Mouse (Mus musculus): ENCODE measurements around the gene Igfn1. TPM values are rescaled to one million over a fixed set of nuclear protein-coding genes. Genes with fewer than 3 reads are reported as not detected.
A peak's percentile ranks its signal among the peaks of the same experiment; 100 is the strongest.

Gene Igfn1
- polyA plus RNA-seq, 1 experiment from 2014 or later: 0.17 TPM

GRCm38 (mm10) chr1:135972576-135972975 is 33.6 kb downstream of the Igfn1 start:
- ATAC-seq (ENCODE audit: low FRiP score, low TSS enrichment): no peak
- H3K9me3 ChIP-seq (ENCODE audit: low read length): no peaks in the 10 kb centered on the region
- no peak overlapping the region for H3K4me2 ChIP-seq (replicated peaks; ENCODE audit: low read depth, low read length)
- no peak overlapping the region for H3K27ac ChIP-seq (ENCODE audit: low read length)
- no peak overlapping the region for H3K9ac ChIP-seq (replicated peaks; ENCODE audit: low read length)
- H3K4me3 ChIP-seq (ENCODE audit: low read length): no peak overlapping the region
- H3K27me3 ChIP-seq (ENCODE audit: insufficient read depth, low read length): no peaks in the 10 kb centered on the region
- WGBS: 78% methylated on average over 3 of the region's 3 CpGs
- H3K4me1 ChIP-seq (ENCODE audit: insufficient read depth, low read length): no peaks in the 10 kb centered on the region
- no peaks in the 10 kb centered on the region for H3K36me3 ChIP-seq (ENCODE audit: insufficient read depth, low read length)

GRCm38 (mm10) chr1:135970486-135970885 is 35.7 kb downstream of the Igfn1 start:
- no peaks in the 10 kb centered on the region for H3K36me3 ChIP-seq (ENCODE audit: insufficient read depth, low read length)
- no peaks in the 10 kb centered on the region for H3K27me3 ChIP-seq (ENCODE audit: insufficient read depth, low read length)
- H3K4me2 ChIP-seq (replicated peaks; ENCODE audit: low read depth, low read length): no peak overlapping the region
- H3K9me3 ChIP-seq (ENCODE audit: low read length): no peaks in the 10 kb centered on the region
- H3K27ac ChIP-seq (ENCODE audit: low read length): no peak overlapping the region
- H3K4me3 ChIP-seq (ENCODE audit: low read length): no peak overlapping the region
- 48% methylated on average over 2 of the region's 2 CpGs for WGBS
- H3K4me1 ChIP-seq (ENCODE audit: insufficient read depth, low read length): no peaks in the 10 kb centered on the region
- no peak for ATAC-seq (ENCODE audit: low FRiP score, low TSS enrichment)
- H3K9ac ChIP-seq (replicated peaks; ENCODE audit: low read length): no peak overlapping the region

- WGBS: 67% methylated on average over 4 of the region's 4 CpGs
- H3K9ac ChIP-seq (replicated peaks; ENCODE audit: low read length): no peak overlapping the region
- no peak overlapping the region for H3K4me3 ChIP-seq (ENCODE audit: low read length)
- no peaks in the 10 kb centered on the region for H3K27me3 ChIP-seq (ENCODE audit: insufficient read depth, low read length)
- no peak overlapping the region for H3K4me2 ChIP-seq (replicated peaks; ENCODE audit: low read depth, low read length)
- no peaks in the 10 kb centered on the region for H3K9me3 ChIP-seq (ENCODE audit: low read length)
- no peak for ATAC-seq (ENCODE audit: low FRiP score, low TSS enrichment)
- no peak overlapping the region for H3K27ac ChIP-seq (ENCODE audit: low read length)
- no peaks in the 10 kb centered on the region for H3K36me3 ChIP-seq (ENCODE audit: insufficient read depth, low read length)
- H3K4me1 ChIP-seq (ENCODE audit: insufficient read depth, low read length): no peaks in the 10 kb centered on the region
These were observed 38.4 kb downstream of the Igfn1 start for GRCm38 (mm10) chr1:135967739-135968138.

- ATAC-seq (ENCODE audit: low FRiP score, low TSS enrichment): peak; percentile 58; the same call in 1 of the 2 replicates
- Histone ChIP-seq H3K4me1 (ENCODE audit: insufficient read depth, low read length) (no peaks in the 10 kb centered on the region), H3K9me3 (ENCODE audit: low read length) (no peaks in the 10 kb centered on the region), H3K27me3 (ENCODE audit: insufficient read depth, low read length) (no peaks in the 10 kb centered on the region), H3K36me3 (ENCODE audit: insufficient read depth, low read length) (no peaks in the 10 kb centered on the region), H3K4me3 (ENCODE audit: low read length) (no peak overlapping the region), H3K9ac (replicated peaks; ENCODE audit: low read length) (no peak overlapping the region), H3K27ac (ENCODE audit: low read length) (no peak overlapping the region), H3K4me2 (replicated peaks; ENCODE audit: low read depth, low read length) (no peak overlapping the region)
- 38% methylated on average over 11 of the region's 11 CpGs for WGBS
These were observed 41.6 kb downstream of the Igfn1 start for GRCm38 (mm10) chr1:135964561-135964960.

- no peaks in the 10 kb centered on the region for H3K36me3 ChIP-seq (ENCODE audit: insufficient read depth, low read length)
- WGBS: 53% methylated on average over 5 of the region's 5 CpGs
- no peak overlapping the region for H3K27ac ChIP-seq (ENCODE audit: low read length)
- H3K9me3 ChIP-seq (ENCODE audit: low read length): no peaks in the 10 kb centered on the region
- ATAC-seq (ENCODE audit: low FRiP score, low TSS enrichment): 0 out of 2 replicates have a peak, but pooled peaks have one; percentile 17
- H3K9ac ChIP-seq (replicated peaks; ENCODE audit: low read length): no peak overlapping the region
- H3K4me1 ChIP-seq (ENCODE audit: insufficient read depth, low read length): no peaks in the 10 kb centered on the region
- no peak overlapping the region for H3K4me3 ChIP-seq (ENCODE audit: low read length)
- H3K4me2 ChIP-seq (replicated peaks; ENCODE audit: low read depth, low read length): no peak overlapping the region
- H3K27me3 ChIP-seq (ENCODE audit: insufficient read depth, low read length): no peaks in the 10 kb centered on the region
These were observed 43.0 kb downstream of the Igfn1 start for GRCm38 (mm10) chr1:135963177-135963576.

- WGBS: 34% methylated on average over 4 of the region's 4 CpGs
- Histone ChIP-seq H3K4me2 (replicated peaks; ENCODE audit: low read depth, low read length) (no peak overlapping the region), H3K4me1 (ENCODE audit: insufficient read depth, low read length) (no peaks in the 10 kb centered on the region), H3K36me3 (ENCODE audit: insufficient read depth, low read length) (no peaks in the 10 kb centered on the region), H3K9me3 (ENCODE audit: low read length) (no peaks in the 10 kb centered on the region), H3K27ac (ENCODE audit: low read length) (no peak overlapping the region), H3K4me3 (ENCODE audit: low read length) (no peak overlapping the region), H3K27me3 (ENCODE audit: insufficient read depth, low read length) (no peaks in the 10 kb centered on the region), H3K9ac (replicated peaks; ENCODE audit: low read length) (no peak overlapping the region)
- peak; percentile 53; the same call in 1 of the 2 replicates for ATAC-seq (ENCODE audit: low FRiP score, low TSS enrichment)
These were observed 47.7 kb downstream of the Igfn1 start for GRCm38 (mm10) chr1:135958483-135958882.

- no peak for ATAC-seq (ENCODE audit: low FRiP score, low TSS enrichment)
- no peak overlapping the region for H3K9ac ChIP-seq (replicated peaks; ENCODE audit: low read length)
- 73% methylated on average over 2 of the region's 2 CpGs for WGBS
- H3K27me3 ChIP-seq (ENCODE audit: insufficient read depth, low read length): 0 out of 2 replicates have a peak, but pooled peaks cover 2% of the 10 kb centered on the region
- no peak overlapping the region for H3K4me2 ChIP-seq (replicated peaks; ENCODE audit: low read depth, low read length)
- H3K4me3 ChIP-seq (ENCODE audit: low read length): no peak overlapping the region
- no peaks in the 10 kb centered on the region for H3K4me1 ChIP-seq (ENCODE audit: insufficient read depth, low read length)
- H3K9me3 ChIP-seq (ENCODE audit: low read length): no peaks in the 10 kb centered on the region
- H3K27ac ChIP-seq (ENCODE audit: low read length): no peak overlapping the region
- H3K36me3 ChIP-seq (ENCODE audit: insufficient read depth, low read length): no peaks in the 10 kb centered on the region
These were observed 57.3 kb downstream of the Igfn1 start for GRCm38 (mm10) chr1:135948871-135949270.

- H3K4me3 ChIP-seq (ENCODE audit: low read length): no peak overlapping the region
- no peaks in the 10 kb centered on the region for H3K9me3 ChIP-seq (ENCODE audit: low read length)
- no peak for ATAC-seq (ENCODE audit: low FRiP score, low TSS enrichment)
- H3K27ac ChIP-seq (ENCODE audit: low read length): no peak overlapping the region
- H3K27me3 ChIP-seq (ENCODE audit: insufficient read depth, low read length): 0 out of 2 replicates have a peak, but pooled peaks cover 4% of the 10 kb centered on the region
- 60% methylated on average over 4 of the region's 4 CpGs for WGBS
- H3K36me3 ChIP-seq (ENCODE audit: insufficient read depth, low read length): no peaks in the 10 kb centered on the region
- H3K4me1 ChIP-seq (ENCODE audit: insufficient read depth, low read length): no peaks in the 10 kb centered on the region
- H3K4me2 ChIP-seq (replicated peaks; ENCODE audit: low read depth, low read length): no peak overlapping the region
- no peak overlapping the region for H3K9ac ChIP-seq (replicated peaks; ENCODE audit: low read length)
These were observed 59.9 kb downstream of the Igfn1 start for GRCm38 (mm10) chr1:135946247-135946646.

- WGBS: 9% methylated on average over 7 of the region's 7 CpGs
- H3K4me3 ChIP-seq (ENCODE audit: low read length): no peak overlapping the region
- ATAC-seq (ENCODE audit: low FRiP score, low TSS enrichment): peak; percentile 28; the same call in 1 of the 2 replicates
- 0 out of 2 replicates have a peak, but pooled peaks cover 4% of the 10 kb centered on the region for H3K27me3 ChIP-seq (ENCODE audit: insufficient read depth, low read length)
- H3K4me2 ChIP-seq (replicated peaks; ENCODE audit: low read depth, low read length): no peak overlapping the region
- no peak overlapping the region for H3K27ac ChIP-seq (ENCODE audit: low read length)
- no peaks in the 10 kb centered on the region for H3K4me1 ChIP-seq (ENCODE audit: insufficient read depth, low read length)
- no peaks in the 10 kb centered on the region for H3K36me3 ChIP-seq (ENCODE audit: insufficient read depth, low read length)
- H3K9ac ChIP-seq (replicated peaks; ENCODE audit: low read length): no peak overlapping the region
- no peaks in the 10 kb centered on the region for H3K9me3 ChIP-seq (ENCODE audit: low read length)
These were observed 60.4 kb downstream of the Igfn1 start for GRCm38 (mm10) chr1:135945711-135946110.

GRCm38 (mm10) chr1:135944526-135945259 is 61.4 kb downstream of the Igfn1 start:
- no peak overlapping the region for H3K4me2 ChIP-seq (replicated peaks; ENCODE audit: low read depth, low read length)
- H3K4me3 ChIP-seq (ENCODE audit: low read length): no peak overlapping the region
- 0 out of 2 replicates have a peak, but pooled peaks cover 4% of the 10 kb centered on the region for H3K27me3 ChIP-seq (ENCODE audit: insufficient read depth, low read length)
- WGBS: 44% methylated on average over 12 of the region's 12 CpGs
- H3K36me3 ChIP-seq (ENCODE audit: insufficient read depth, low read length): no peaks in the 10 kb centered on the region
- H3K9ac ChIP-seq (replicated peaks; ENCODE audit: low read length): no peak overlapping the region
- no peak overlapping the region for H3K27ac ChIP-seq (ENCODE audit: low read length)
- no peaks in the 10 kb centered on the region for H3K4me1 ChIP-seq (ENCODE audit: insufficient read depth, low read length)
- no peaks in the 10 kb centered on the region for H3K9me3 ChIP-seq (ENCODE audit: low read length)
- ATAC-seq (ENCODE audit: low FRiP score, low TSS enrichment): peak; percentile 33; the same call in 1 of the 2 replicates

All from kidney, embryonic 16.5 days (tissue).